Mouse (Mus musculus): Measurements from ENCODE around the gene Sgsm2.

DNA sequence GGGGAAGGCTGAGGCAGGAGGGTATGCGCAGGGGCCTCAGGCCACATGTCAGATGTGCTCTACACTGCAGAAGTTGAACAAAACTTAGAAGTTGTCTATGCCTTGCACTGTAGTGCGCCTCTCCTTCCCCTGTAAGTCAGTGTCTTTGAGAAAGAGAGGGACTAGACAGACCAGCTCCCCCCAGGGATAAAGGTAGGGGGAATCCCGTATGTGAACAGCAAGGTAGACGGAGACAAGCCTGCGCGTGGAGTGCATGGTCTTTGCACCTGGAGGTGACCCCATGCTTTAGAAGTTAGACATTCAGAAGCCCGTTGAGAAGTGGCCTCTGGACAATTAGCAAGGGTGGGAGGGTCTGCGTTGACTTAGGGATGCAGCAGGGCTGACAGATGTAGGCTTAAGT, 56.1 kb downstream of the Sgsm2 start:
- TF ChIP-seq TAL1 (IDR thresholded peaks at IDR 0.05; ENCODE audit: low read length) = no peak
- no peak for TF ChIP-seq GATA1 (IDR thresholded peaks at IDR 0.05; ENCODE audit: low read length)

All from erythroblast, embryonic 14.5 days (primary cell).